Mouse (Mus musculus): ENCODE measurements around the gene Gfpt2.
"Not testable (repeated sequence)": the region's sequence is repeated elsewhere in the genome, so short reads cannot be mapped to it uniquely, and the experiment has no call there.

DNA sequence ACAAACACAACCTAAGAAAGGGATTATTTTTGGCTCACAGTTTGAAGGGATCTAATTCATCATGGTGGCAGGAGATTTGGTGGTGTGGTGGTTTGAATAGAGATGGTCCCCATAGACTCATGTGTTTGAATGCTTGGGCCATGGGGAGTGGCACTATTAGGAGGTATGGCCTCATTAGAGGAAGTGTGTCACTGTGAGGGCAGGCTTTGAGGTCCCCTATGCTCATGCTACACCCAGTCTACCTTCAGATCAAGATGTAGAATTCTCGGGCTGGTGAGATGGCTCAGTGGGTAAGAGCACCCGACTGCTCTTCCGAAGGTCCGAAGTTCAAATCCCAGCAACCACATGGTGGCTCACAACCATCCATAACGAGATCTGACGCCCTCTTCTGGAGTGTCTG lies 26.5 kb upstream of the Gfpt2 start:
- TF ChIP-seq CTCF (IDR thresholded peaks at IDR 0.05; ENCODE audit: low read depth, low read length); POLR2A (IDR thresholded peaks at IDR 0.05; ENCODE audit: borderline replicate concordance, low read depth, low read length): not testable (repeated sequence)

Data from bone marrow macrophage, adult 2 months (primary cell).